Mouse (Mus musculus) stomach, embryonic 16.5 days (tissue): Measurements from ENCODE around the gene Tyro3. TPM values are rescaled to one million over a fixed set of nuclear protein-coding genes. Genes with fewer than 3 reads are reported as not detected.

ENCODE experiments used
- ATAC-seq: fragments of 200-750 bp; cut with Nextera tagmentation; 2 replicates; pipeline ENCODE4 v1.8.0; 2017; ENCODE audit warnings: moderate number of reproducible peaks, moderate TSS enrichment; ENCODE audit not compliant: insufficient read depth, low FRiP score
- H3K27ac ChIP-seq: fragments of 300-500 bp; sonication (generic); 2 replicates; pipeline ENCODE4 v1.5.1; 2014; ENCODE audit warnings: low read length
- H3K27me3 ChIP-seq: fragments of 300-500 bp; sonication (generic); 2 replicates; pipeline ENCODE4 v1.6.1; 2014; ENCODE audit warnings: low read length, control low read depth, mixed read lengths; ENCODE audit not compliant: control insufficient read depth, insufficient read depth
- H3K36me3 ChIP-seq: fragments of 300-500 bp; sonication (generic); 2 replicates; pipeline ENCODE4 v1.6.1; 2014; ENCODE audit warnings: low read length; ENCODE audit not compliant: control insufficient read depth, insufficient read depth
- H3K4me1 ChIP-seq: fragments of 300-500 bp; sonication (generic); 2 replicates; pipeline ENCODE4 v1.6.1; 2014; ENCODE audit warnings: low read length, control low read depth, mixed read lengths; ENCODE audit not compliant: control insufficient read depth, insufficient read depth
- H3K4me2 ChIP-seq: fragments of 300-500 bp; sonication (generic); 2 replicates; pipeline ENCODE4 v1.6.1; 2014; ENCODE audit warnings: low read depth, low read length, mixed read lengths
- H3K4me3 ChIP-seq: fragments of 300-500 bp; sonication (generic); replicated peaks from 2 replicates; pipeline ENCODE4 v1.5.1; 2014; ENCODE audit warnings: mild to moderate bottlenecking, low read length
- H3K9ac ChIP-seq: fragments of 300-500 bp; sonication (generic); 2 replicates; pipeline ENCODE4 v1.6.1; 2014; ENCODE audit warnings: low read length
- H3K9me3 ChIP-seq: fragments of 300-500 bp; sonication (generic); replicated peaks from 2 replicates; pipeline ENCODE4 v1.6.1; 2016; ENCODE audit warnings: low read length, control low read depth; ENCODE audit not compliant: control insufficient read depth
- WGBS: fragments of 180-500 bp; shearing (Covaris S2); extraction: QIAGEN DNeasy Blood & Tissue Kit; methylation state at CpG from one replicate; pipeline ENCODE4 v1.1.7; 2014; 5-methylcytosine and 5-hydroxymethylcytosine counted together
- polyA plus RNA-seq: library from polyadenylated mRNA; unstranded; fragments of >200 nt; fragmentation: Nextera tagmentation; extraction: Ambion mirVana; gene quantifications from 2 replicates; pipeline ENCODE4 v1.2.1, GENCODE M21; 2015

The Tyro3 gene
- polyA plus RNA-seq, 1 experiment from 2014 or later, result 26.7 TPM

GRCm38 (mm10) chr2:119802767-119803617 lies 5.5 kb downstream of the Tyro3 start:
- peak; percentile 76 for ATAC-seq
- no peaks in the 10 kb centered on the region for H3K9me3 ChIP-seq
- no peak overlapping the region for H3K4me3 ChIP-seq
- H3K4me2 ChIP-seq, result 0 out of 2 replicates have a peak overlapping the region, but pooled peaks have one; percentile 18
- no peaks in the 10 kb centered on the region for H3K27me3 ChIP-seq
- peaks cover 64% of the 10 kb centered on the region for H3K4me1 ChIP-seq
- H3K9ac ChIP-seq, result peak overlapping the region; percentile 57
- H3K36me3 ChIP-seq, result no peaks in the 10 kb centered on the region; the same call in 1 of the 2 replicates
- WGBS, result 61% methylated on average over 10 of the region's 10 CpGs
- H3K27ac ChIP-seq, result peak overlapping the region; percentile 69

- Histone ChIP-seq H3K4me1 (peaks cover 59% of the 10 kb centered on the region), H3K9me3 (no peaks in the 10 kb centered on the region), H3K4me3 (no peak overlapping the region), H3K27me3 (no peaks in the 10 kb centered on the region), H3K36me3 (no peaks in the 10 kb centered on the region; the same call in 1 of the 2 replicates), H3K27ac (peak overlapping the region; percentile 59; the same call in 1 of the 2 replicates), H3K9ac (0 out of 2 replicates have a peak overlapping the region, but pooled peaks have one; percentile 12), H3K4me2 (no peak overlapping the region)
- no peak for ATAC-seq
- WGBS, result 51% methylated on average over 6 of the region's 6 CpGs
Measured at GRCm38 (mm10) chr2:119803618-119804274, 6.2 kb downstream of the Tyro3 start.

GRCm38 (mm10) chr2:119804275-119804628 lies 6.7 kb downstream of the Tyro3 start:
- peaks cover 56% of the 10 kb centered on the region for H3K4me1 ChIP-seq
- H3K4me3 ChIP-seq, result no peak overlapping the region
- 68% methylated on average over 5 of the region's 5 CpGs for WGBS
- H3K27me3 ChIP-seq, result no peaks in the 10 kb centered on the region
- H3K9ac ChIP-seq, result no peak overlapping the region
- no peaks in the 10 kb centered on the region for H3K9me3 ChIP-seq
- H3K27ac ChIP-seq, result no peak overlapping the region
- H3K4me2 ChIP-seq, result no peak overlapping the region
- H3K36me3 ChIP-seq, result no peaks in the 10 kb centered on the region; the same call in 1 of the 2 replicates
- ATAC-seq, result no peak

GRCm38 (mm10) chr2:119804776-119805175 lies 7.2 kb downstream of the Tyro3 start:
- no peaks in the 10 kb centered on the region; the same call in 1 of the 2 replicates for H3K36me3 ChIP-seq
- no peak overlapping the region for H3K4me2 ChIP-seq
- peaks cover 56% of the 10 kb centered on the region for H3K4me1 ChIP-seq
- no peak overlapping the region for H3K9ac ChIP-seq
- 59% methylated on average over 9 of the region's 9 CpGs for WGBS
- no peak for ATAC-seq
- no peak overlapping the region for H3K27ac ChIP-seq
- no peaks in the 10 kb centered on the region for H3K9me3 ChIP-seq
- no peak overlapping the region for H3K4me3 ChIP-seq
- no peaks in the 10 kb centered on the region for H3K27me3 ChIP-seq

- 0 out of 2 replicates have a peak overlapping the region, but pooled peaks have one; percentile 12 for H3K9ac ChIP-seq
- H3K4me1 ChIP-seq, result peaks cover 52% of the 10 kb centered on the region
- WGBS, result 62% methylated on average over 8 of the region's 8 CpGs
- H3K4me2 ChIP-seq, result no peak overlapping the region
- H3K27ac ChIP-seq, result no peak overlapping the region
- H3K9me3 ChIP-seq, result no peaks in the 10 kb centered on the region
- H3K27me3 ChIP-seq, result no peaks in the 10 kb centered on the region
- H3K4me3 ChIP-seq, result no peak overlapping the region
- ATAC-seq, result no peak
- no peaks in the 10 kb centered on the region; the same call in 1 of the 2 replicates for H3K36me3 ChIP-seq
Measured at GRCm38 (mm10) chr2:119805536-119805935, 8.0 kb downstream of the Tyro3 start.

- H3K9ac ChIP-seq, result no peak overlapping the region
- H3K9me3 ChIP-seq, result no peaks in the 10 kb centered on the region
- peaks cover 28% of the 10 kb centered on the region for H3K4me1 ChIP-seq
- ATAC-seq, result no peak
- no peak overlapping the region for H3K4me3 ChIP-seq
- WGBS, result 44% methylated on average over 4 of the region's 4 CpGs
- no peak overlapping the region for H3K27ac ChIP-seq
- no peaks in the 10 kb centered on the region for H3K27me3 ChIP-seq
- H3K4me2 ChIP-seq, result no peak overlapping the region
- H3K36me3 ChIP-seq, result no peaks in the 10 kb centered on the region; the same call in 1 of the 2 replicates
Measured at GRCm38 (mm10) chr2:119808438-119808837, 10.9 kb downstream of the Tyro3 start.

GRCm38 (mm10) chr2:119808881-119809280 lies 11.3 kb downstream of the Tyro3 start:
- ATAC-seq, result no peak
- 40% methylated on average over 4 of the region's 4 CpGs for WGBS
- peaks cover 24% of the 10 kb centered on the region for H3K4me1 ChIP-seq

GRCm38 (mm10) chr2:119810890-119811289 lies 13.4 kb downstream of the Tyro3 start:
- H3K27me3 ChIP-seq, result no peaks in the 10 kb centered on the region
- no peaks in the 10 kb centered on the region for H3K36me3 ChIP-seq
- no peak overlapping the region for H3K27ac ChIP-seq
- H3K9me3 ChIP-seq, result no peaks in the 10 kb centered on the region
- H3K4me3 ChIP-seq, result no peak overlapping the region
- no peak for ATAC-seq
- H3K4me2 ChIP-seq, result no peak overlapping the region
- H3K9ac ChIP-seq, result no peak overlapping the region
- 87% methylated on average over 12 of the region's 12 CpGs for WGBS
- peaks cover 9% of the 10 kb centered on the region; the same call in 1 of the 2 replicates for H3K4me1 ChIP-seq

More at GRCm38 (mm10) chr2:119808881-119809280, 11.3 kb downstream of the Tyro3 start:
- Histone ChIP-seq H3K36me3 (no peaks in the 10 kb centered on the region; the same call in 1 of the 2 replicates), H3K27me3 (no peaks in the 10 kb centered on the region), H3K27ac (no peak overlapping the region), H3K4me2 (no peak overlapping the region), H3K9ac (0 out of 2 replicates have a peak overlapping the region, but pooled peaks have one; percentile 32), H3K9me3 (no peaks in the 10 kb centered on the region), H3K4me3 (no peak overlapping the region)
